Mouse (Mus musculus): ENCODE results near the gene Kif19a. TPM values are rescaled to one million over a fixed set of nuclear protein-coding genes. Genes with fewer than 3 reads are reported as not detected.
A peak's percentile ranks its signal among the peaks of the same experiment; 100 is the strongest.

Kif19a gene
- polyA plus RNA-seq, 1 experiment from 2014 or later: 3.1 TPM

DNA sequence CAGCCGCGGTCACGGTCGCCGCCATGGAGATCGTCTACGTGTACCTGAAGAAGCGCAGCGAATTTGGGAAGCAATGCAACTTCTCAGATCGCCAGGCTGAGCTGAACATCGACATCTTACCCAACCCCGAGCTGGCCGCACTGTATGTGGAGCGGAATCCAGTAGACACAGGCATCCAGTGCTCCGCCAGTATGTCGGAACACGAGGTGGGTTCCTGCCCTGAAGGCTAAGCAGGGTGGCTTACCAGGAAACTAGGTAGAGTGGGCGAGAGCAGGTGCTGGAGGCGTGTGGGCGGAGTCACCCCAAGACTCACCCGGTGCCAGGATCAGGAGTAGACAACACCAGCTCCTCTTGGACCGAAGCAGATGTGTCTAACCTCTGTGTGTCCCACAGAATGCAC, 32.3 kb upstream of the Kif19a start:
- no peak overlapping the region for H3K4me3 ChIP-seq
- H3K9ac ChIP-seq: no peak overlapping the region
- peaks cover 8% of the 10 kb centered on the region for H3K4me1 ChIP-seq
- H3K4me2 ChIP-seq (replicated peaks): no peak overlapping the region
- ATAC-seq (ENCODE audit: low FRiP score, low read depth): no peak
- 82% methylated on average over 22 of the region's 22 CpGs for WGBS
- no peaks in the 10 kb centered on the region for H3K27me3 ChIP-seq (replicated peaks)
- H3K36me3 ChIP-seq: no peaks in the 10 kb centered on the region
- H3K9me3 ChIP-seq: no peaks in the 10 kb centered on the region
- H3K27ac ChIP-seq: no peak overlapping the region

- Histone ChIP-seq H3K4me2 (replicated peaks) (no peak overlapping the region), H3K27ac (no peak overlapping the region), H3K9me3 (no peaks in the 10 kb centered on the region), H3K4me3 (no peak overlapping the region), H3K9ac (no peak overlapping the region), H3K36me3 (no peaks in the 10 kb centered on the region), H3K27me3 (replicated peaks) (no peaks in the 10 kb centered on the region), H3K4me1 (peaks cover 7% of the 10 kb centered on the region)
- no peak for ATAC-seq (ENCODE audit: low FRiP score, low read depth)
- 82% methylated on average over 2 of the region's 2 CpGs for WGBS
Observed at GRCm38 (mm10) chr11:114736111-114736510, 29.1 kb upstream of the Kif19a start.

- Histone ChIP-seq H3K9me3 (no peaks in the 10 kb centered on the region), H3K27ac (no peak overlapping the region), H3K4me2 (replicated peaks) (0 out of 2 replicates have a peak overlapping the region, but pooled peaks have one; percentile 6), H3K27me3 (replicated peaks) (no peaks in the 10 kb centered on the region), H3K4me3 (no peak overlapping the region), H3K4me1 (peaks cover 15% of the 10 kb centered on the region), H3K36me3 (no peaks in the 10 kb centered on the region), H3K9ac (no peak overlapping the region)
- ATAC-seq (ENCODE audit: low FRiP score, low read depth): peak; percentile 3; the same call in 1 of the 2 replicates
- 23% methylated on average over 11 of the region's 11 CpGs for WGBS
Observed at GRCm38 (mm10) chr11:114736913-114737624, 28.1 kb upstream of the Kif19a start.

DNA sequence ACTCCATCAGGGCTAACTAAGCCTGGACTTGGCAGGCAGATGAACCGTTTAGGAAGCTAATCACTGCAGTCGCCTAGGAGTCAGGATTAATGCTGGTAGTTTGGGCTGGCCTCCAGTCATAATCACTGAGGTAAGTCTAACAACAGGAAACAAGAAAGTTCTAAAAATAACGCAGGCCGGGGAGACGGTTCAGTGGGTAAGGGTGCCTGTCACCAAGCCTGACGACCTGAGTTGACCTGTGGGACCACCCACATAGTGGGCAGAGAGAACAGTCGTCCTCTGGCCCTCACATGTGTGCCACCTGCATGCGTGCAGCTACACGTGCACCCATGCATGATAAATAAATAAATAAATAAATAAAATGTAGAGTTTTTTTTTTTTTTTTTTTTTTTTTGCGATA, 24.6 kb upstream of the Kif19a start:
- H3K9me3 ChIP-seq: no peaks in the 10 kb centered on the region
- peaks cover 18% of the 10 kb centered on the region for H3K4me1 ChIP-seq
- no peak overlapping the region for H3K27ac ChIP-seq
- 21% methylated on average over 10 of the region's 10 CpGs for WGBS
- no peaks in the 10 kb centered on the region for H3K27me3 ChIP-seq (replicated peaks)
- no peak overlapping the region for H3K4me3 ChIP-seq
- no peaks in the 10 kb centered on the region for H3K36me3 ChIP-seq
- no peak overlapping the region for H3K4me2 ChIP-seq (replicated peaks)
- no peak overlapping the region for H3K9ac ChIP-seq
- no peak for ATAC-seq (ENCODE audit: low FRiP score, low read depth)

GRCm38 (mm10) chr11:114741451-114741850, 23.7 kb upstream of the Kif19a start:
- Histone ChIP-seq H3K9me3 (no peaks in the 10 kb centered on the region), H3K36me3 (no peaks in the 10 kb centered on the region), H3K9ac (no peak overlapping the region), H3K4me3 (no peak overlapping the region), H3K4me2 (replicated peaks) (peak overlapping the region; percentile 24), H3K4me1 (peaks cover 18% of the 10 kb centered on the region), H3K27ac (no peak overlapping the region), H3K27me3 (replicated peaks) (no peaks in the 10 kb centered on the region)
- peak; percentile 74 for ATAC-seq (ENCODE audit: low FRiP score, low read depth)
- WGBS: 5% methylated on average over 6 of the region's 6 CpGs

- peaks cover 18% of the 10 kb centered on the region for H3K4me1 ChIP-seq
- no peak overlapping the region for H3K4me3 ChIP-seq
- peak; percentile 39; the same call in 1 of the 2 replicates for ATAC-seq (ENCODE audit: low FRiP score, low read depth)
- no peak overlapping the region for H3K27ac ChIP-seq
- H3K9ac ChIP-seq: no peak overlapping the region
- 0% methylated on average over 12 of the region's 12 CpGs for WGBS
- peak overlapping the region; percentile 44 for H3K4me2 ChIP-seq (replicated peaks)
- no peaks in the 10 kb centered on the region for H3K36me3 ChIP-seq
- no peaks in the 10 kb centered on the region for H3K27me3 ChIP-seq (replicated peaks)
- H3K9me3 ChIP-seq: no peaks in the 10 kb centered on the region
Observed at GRCm38 (mm10) chr11:114745134-114745533, 20.1 kb upstream of the Kif19a start.

DNA sequence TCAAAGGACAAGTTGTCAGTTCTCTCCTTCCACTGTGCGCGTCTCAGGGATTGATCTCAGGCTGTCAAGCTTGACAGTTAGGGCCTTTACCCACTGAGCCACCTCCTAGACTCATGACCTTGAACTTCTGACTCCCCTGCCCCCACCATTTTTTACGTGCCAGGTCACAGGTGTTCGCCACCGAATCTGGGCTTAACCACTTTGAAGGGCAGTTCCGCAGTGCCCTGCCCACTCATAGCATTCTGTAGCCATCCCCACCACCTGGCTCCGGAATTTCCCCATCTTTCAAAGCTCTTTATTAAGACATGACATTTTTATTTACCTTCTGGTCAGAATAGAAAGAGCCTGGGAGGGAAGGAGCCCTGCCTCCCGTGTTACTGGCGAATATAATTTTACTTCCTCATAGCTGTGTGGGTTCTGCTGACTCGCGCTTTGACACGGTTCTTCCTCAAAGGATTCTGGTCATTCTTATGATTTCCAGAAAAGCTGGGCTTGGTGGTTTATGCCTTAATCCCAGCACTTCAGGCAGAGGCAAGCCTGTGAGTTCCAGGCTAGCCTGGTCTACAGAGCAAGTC, 17.5 kb upstream of the Kif19a start:
- Histone ChIP-seq H3K27ac (no peak overlapping the region), H3K4me3 (no peak overlapping the region), H3K4me2 (replicated peaks) (no peak overlapping the region), H3K9me3 (no peaks in the 10 kb centered on the region), H3K9ac (no peak overlapping the region), H3K36me3 (no peaks in the 10 kb centered on the region), H3K27me3 (replicated peaks) (no peaks in the 10 kb centered on the region), H3K4me1 (peaks cover 2% of the 10 kb centered on the region; the same call in 1 of the 2 replicates)
- 74% methylated on average over 12 of the region's 12 CpGs for WGBS
- ATAC-seq (ENCODE audit: low FRiP score, low read depth): no peak

GRCm38 (mm10) chr11:114769911-114770310, 4.7 kb downstream of the Kif19a start:
- Histone ChIP-seq H3K4me3 (no peak overlapping the region), H3K27me3 (replicated peaks) (peaks cover 27% of the 10 kb centered on the region; the same call in 1 of the 2 replicates), H3K36me3 (no peaks in the 10 kb centered on the region), H3K9me3 (no peaks in the 10 kb centered on the region), H3K27ac (no peak overlapping the region), H3K4me1 (peaks cover 7% of the 10 kb centered on the region; the same call in 1 of the 2 replicates), H3K4me2 (replicated peaks) (no peak overlapping the region), H3K9ac (no peak overlapping the region)
- 55% methylated on average over 6 of the region's 6 CpGs for WGBS
- no peak for ATAC-seq (ENCODE audit: low FRiP score, low read depth)

- ATAC-seq (ENCODE audit: low FRiP score, low read depth): no peak
- WGBS: 82% methylated on average over 2 of the region's 2 CpGs
- no peak overlapping the region for H3K27ac ChIP-seq
- no peak overlapping the region for H3K4me2 ChIP-seq (replicated peaks)
- no peaks in the 10 kb centered on the region for H3K4me1 ChIP-seq
- H3K4me3 ChIP-seq: no peak overlapping the region
- no peaks in the 10 kb centered on the region for H3K9me3 ChIP-seq
- H3K27me3 ChIP-seq (replicated peaks): peaks cover 11% of the 10 kb centered on the region; the same call in 1 of the 2 replicates
- H3K9ac ChIP-seq: no peak overlapping the region
- no peaks in the 10 kb centered on the region for H3K36me3 ChIP-seq
Observed at GRCm38 (mm10) chr11:114771896-114772295, 6.7 kb downstream of the Kif19a start.

DNA sequence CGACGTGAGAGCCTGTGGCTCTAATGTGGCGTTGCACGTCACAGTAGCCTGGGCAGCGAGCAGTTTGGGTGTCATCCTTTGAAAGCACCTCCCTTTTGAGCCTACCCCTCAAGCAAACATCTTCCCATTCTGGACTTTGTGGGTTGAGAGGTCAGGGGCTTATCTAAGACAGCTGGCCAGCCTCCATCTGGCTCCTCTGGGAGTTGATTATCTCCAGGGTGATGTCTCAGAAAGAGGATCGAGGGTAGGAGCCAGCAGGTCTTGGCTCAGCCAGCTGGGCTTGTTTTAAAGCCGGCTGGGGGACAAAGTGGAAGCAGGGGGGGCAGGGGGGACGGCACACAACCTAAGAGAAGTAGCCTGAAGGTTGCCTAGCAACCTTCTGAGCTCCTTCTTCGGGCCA, 14.9 kb downstream of the Kif19a start:
- H3K36me3 ChIP-seq: no peaks in the 10 kb centered on the region
- 50% methylated on average over 9 of the region's 9 CpGs for WGBS
- no peaks in the 10 kb centered on the region for H3K9me3 ChIP-seq
- peaks cover 7% of the 10 kb centered on the region for H3K4me1 ChIP-seq
- H3K4me3 ChIP-seq: no peak overlapping the region
- ATAC-seq (ENCODE audit: low FRiP score, low read depth): no peak
- H3K27ac ChIP-seq: no peak overlapping the region
- no peak overlapping the region for H3K4me2 ChIP-seq (replicated peaks)
- no peak overlapping the region for H3K9ac ChIP-seq
- H3K27me3 ChIP-seq (replicated peaks): peaks cover 9% of the 10 kb centered on the region

GRCm38 (mm10) chr11:114785892-114786291, 20.7 kb downstream of the Kif19a start:
- peak overlapping the region; percentile 62 for H3K4me2 ChIP-seq (replicated peaks)
- 43% methylated on average over 10 of the region's 10 CpGs for WGBS
- no peaks in the 10 kb centered on the region for H3K36me3 ChIP-seq
- H3K9me3 ChIP-seq: no peaks in the 10 kb centered on the region
- no peak for ATAC-seq (ENCODE audit: low FRiP score, low read depth)
- peaks cover 56% of the 10 kb centered on the region for H3K27me3 ChIP-seq (replicated peaks)
- H3K4me1 ChIP-seq: peaks cover 30% of the 10 kb centered on the region
- peak overlapping the region; percentile 29; the same call in 1 of the 2 replicates for H3K9ac ChIP-seq
- H3K4me3 ChIP-seq: peak overlapping the region; percentile 29
- H3K27ac ChIP-seq: no peak overlapping the region

DNA sequence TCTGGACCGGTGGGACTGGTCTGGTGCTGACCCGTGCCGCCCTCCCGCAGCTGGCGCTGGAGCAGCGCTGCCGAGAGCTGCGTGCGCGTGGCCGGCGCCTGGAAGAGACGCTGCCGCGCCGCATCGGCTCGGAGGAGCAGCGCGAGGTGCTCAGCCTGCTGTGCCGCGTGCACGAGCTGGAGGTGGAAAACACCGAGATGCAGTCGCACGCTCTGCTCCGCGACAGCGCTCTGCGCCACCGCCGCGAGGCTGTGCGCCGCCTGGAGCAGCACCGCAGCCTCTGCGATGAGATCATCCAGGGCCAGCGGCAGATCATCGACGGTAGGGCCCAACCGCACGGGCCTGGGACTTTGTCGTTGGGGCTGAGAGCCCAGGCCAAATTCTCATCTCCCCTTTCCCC, 21.1 kb downstream of the Kif19a start:
- Histone ChIP-seq H3K36me3 (no peaks in the 10 kb centered on the region), H3K27ac (no peak overlapping the region), H3K4me1 (peaks cover 35% of the 10 kb centered on the region), H3K4me2 (replicated peaks) (peak overlapping the region; percentile 62), H3K27me3 (replicated peaks) (peaks cover 60% of the 10 kb centered on the region), H3K4me3 (peak overlapping the region; percentile 29), H3K9ac (peak overlapping the region; percentile 29; the same call in 1 of the 2 replicates), H3K9me3 (no peaks in the 10 kb centered on the region)
- ATAC-seq (ENCODE audit: low FRiP score, low read depth): peak; percentile 41; the same call in 1 of the 2 replicates
- 2% methylated on average over 43 of the region's 43 CpGs for WGBS
